Mouse (Mus musculus): ENCODE data around the gene Gan. TPM values are rescaled to one million over a fixed set of nuclear protein-coding genes. Genes with fewer than 3 reads are reported as not detected.
A peak's percentile ranks its signal among the peaks of the same experiment; 100 is the strongest.

Gene Gan
- total RNA-seq, 2 experiments from 2014 or later = 3.3 to 4.7 TPM

GRCm38 (mm10) chr8:117248341-117248740 is 90.4 kb downstream of the Gan start:
- ATAC-seq (replicated peaks; ENCODE audit: poor library complexity) = peak; percentile 63

DNA sequence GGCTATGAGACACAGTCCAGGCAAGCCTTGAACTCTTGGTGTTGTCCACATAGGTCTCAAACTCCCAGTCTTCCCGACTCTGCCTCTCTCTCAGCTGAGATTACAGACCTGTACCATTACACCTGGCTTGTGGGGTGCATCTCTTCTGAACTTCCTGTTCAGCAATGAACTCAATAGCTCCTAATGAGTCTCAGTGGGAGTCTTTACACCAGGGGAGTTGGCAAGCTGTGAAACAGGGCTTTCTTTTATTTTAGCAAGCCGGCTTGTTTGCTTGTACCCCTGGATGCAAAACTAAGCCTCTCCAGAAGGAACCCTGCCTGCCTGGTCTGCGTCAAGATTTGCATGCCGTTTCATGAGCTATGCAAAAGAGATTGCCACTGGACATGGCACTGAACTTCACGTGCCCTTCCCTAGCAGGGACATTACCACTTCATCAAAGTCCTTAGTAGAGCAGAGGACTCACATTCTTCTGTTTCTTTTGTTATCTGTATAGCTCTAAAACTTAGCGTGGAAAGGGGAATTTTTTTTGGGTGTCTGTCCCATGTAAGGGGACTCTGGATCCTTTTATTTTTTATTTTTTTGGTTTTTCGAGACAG is 93.2 kb downstream of the Gan start:
- ATAC-seq (replicated peaks; ENCODE audit: poor library complexity) = no peak

DNA sequence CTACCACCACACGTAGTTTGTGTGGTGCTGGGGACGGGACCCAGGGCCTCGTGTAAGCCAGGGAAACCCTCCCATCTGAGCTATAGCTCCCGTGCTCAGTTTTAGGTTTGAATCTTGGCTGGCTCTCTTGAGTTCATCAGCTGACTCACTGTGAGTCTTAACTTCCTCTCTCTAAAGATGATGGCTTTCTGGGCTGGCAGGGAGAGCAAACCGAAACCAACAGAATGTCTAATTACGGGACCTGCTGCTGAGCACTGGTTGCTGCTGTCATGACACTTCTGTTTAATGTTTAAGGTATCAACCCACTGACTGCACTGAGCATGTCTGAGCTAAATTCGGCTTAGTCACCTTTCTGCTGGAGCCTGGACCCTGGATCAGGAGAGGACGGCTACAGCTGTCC is 94.7 kb downstream of the Gan start:
- ATAC-seq (replicated peaks; ENCODE audit: poor library complexity) = peak; percentile 24

DNA sequence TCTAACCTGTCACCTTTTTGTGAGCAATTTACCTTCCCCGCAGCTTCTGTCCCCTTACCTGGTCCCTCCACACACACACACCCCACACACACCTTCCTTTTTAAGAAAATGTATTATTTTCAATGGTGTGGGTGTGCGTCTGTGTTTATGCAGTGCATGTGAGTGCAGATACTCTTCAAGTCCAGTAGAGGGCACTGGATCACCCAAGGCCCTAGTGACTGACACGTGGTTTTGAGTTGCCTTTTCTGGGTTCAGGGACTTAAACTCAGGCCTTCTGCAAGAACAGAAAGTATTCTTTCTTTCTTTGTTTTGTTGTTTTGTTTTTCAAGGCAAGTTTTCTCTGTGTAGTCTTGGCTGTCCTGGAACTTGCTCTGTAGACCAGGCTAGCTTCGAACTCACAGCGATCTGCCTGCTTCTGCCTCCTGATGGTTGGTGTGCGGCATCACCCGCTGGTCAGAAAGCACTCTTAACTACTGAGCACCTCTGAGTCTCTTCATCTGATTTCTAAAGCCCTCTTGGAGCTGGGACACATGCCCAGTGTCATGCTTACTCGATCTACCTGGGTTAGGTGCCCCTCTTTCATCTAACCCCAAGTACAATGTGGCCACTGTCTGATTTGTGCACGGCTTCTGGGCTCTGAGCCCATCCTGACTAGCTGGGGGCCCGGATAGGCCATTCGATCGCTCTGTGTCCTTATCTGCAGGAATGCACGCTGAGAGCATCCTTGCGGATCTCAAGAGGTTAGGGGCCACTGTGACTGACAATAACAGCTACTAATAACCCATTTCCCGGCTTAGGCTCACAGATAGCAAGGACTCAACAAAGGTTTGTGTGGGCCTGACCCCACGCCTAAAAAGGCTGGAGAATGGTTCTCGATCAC is 95.7 kb downstream of the Gan start:
- peak; percentile 49 for ATAC-seq (replicated peaks; ENCODE audit: poor library complexity)

DNA sequence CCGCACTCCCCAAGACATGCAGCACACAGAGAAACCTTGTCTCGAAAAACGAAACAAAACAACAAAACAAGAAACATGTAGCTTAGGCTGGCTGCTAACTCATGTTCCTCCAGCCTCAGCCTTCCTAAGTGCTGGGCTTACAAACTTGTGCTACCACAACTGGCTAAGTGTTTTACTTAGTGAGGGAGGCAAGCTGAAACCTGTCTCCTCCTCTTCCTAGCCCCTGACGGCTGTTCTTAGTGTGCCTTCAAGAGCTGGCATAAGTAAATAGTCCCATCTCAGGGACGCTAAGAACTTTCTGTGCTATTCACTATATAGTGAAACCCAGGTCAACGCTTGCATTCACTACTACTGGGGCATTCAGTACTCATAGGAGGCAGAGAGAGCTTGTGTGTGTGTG is 96.6 kb downstream of the Gan start:
- no peak for ATAC-seq (replicated peaks; ENCODE audit: poor library complexity)

DNA sequence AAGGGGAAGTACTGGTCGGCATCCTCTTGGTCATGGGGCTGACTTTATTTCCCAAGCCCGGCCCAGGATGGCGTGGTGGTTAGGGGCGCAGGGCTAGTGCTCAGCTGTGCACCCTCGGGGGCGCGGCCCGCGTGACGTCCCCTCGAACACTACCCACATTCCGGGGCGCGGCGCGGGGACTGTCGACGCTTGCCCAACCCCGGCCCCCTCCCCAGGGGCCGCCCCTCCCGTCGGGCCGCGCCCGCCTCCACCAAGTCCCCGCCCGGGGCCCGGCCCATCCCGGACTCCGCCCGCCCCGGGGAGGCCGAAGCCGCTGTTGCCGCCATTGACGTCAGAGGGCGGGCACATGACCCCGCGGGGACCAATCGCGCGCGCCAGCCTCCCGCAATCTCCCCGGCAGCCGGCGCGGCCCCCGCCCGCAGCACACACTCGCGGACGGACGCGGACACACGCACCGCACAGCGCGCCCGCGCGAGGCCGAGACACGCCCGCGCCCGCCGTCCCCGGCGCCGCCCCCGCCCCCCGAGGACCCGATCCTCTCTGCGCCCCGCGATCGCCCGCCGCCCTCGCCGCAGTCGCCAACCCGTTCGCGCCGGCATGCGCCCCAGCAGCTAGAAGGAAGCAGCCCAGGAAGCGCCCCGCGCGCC is 98.5 kb downstream of the Gan start:
- peak; percentile 53 for ATAC-seq (replicated peaks; ENCODE audit: poor library complexity)

GRCm38 (mm10) chr8:117257029-117257820 is 99.3 kb downstream of the Gan start, which contains the start of gene Cmip:
Cmip (plus strand) TSS chr8:117257064.
- no peak for ATAC-seq (replicated peaks; ENCODE audit: poor library complexity)

DNA sequence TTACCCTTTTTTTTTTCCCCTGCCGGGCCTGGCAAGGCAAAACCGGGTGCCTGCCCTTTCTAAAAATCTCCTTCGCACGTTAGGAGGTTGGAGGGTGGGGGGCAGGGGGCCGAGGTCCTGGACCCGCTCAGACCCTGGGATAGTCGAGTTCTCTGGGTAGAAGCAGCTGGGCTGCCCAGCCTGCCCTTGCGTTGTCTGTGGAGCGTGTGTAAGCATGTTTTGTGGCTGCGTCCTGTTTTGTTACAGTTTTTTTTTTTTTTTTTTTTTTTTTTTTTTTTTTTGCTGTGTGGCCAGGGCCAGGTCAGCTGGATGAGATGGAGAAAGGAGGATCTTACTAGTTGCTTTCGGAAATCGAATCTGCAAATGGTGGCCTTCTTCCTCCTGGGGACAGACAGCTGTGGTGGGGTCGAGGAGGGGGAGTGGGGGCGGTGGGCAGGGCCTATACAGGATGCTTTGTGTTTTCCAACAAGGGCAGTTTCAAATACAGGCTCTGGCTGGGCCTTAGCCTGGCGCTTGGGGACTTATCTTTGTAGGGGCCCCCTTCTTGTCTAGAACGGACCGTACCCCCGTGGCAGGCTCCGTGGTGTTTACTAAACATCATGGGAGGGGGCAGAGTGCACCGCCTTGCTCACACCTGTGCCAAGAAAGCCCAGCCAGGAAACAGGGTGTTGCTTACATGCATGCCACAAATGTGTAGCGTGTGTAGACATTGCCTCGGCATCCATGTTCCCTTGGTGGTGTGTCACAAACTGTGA is 100.1 kb downstream of the Gan start:
- peak; percentile 10 for ATAC-seq (replicated peaks; ENCODE audit: poor library complexity)

DNA sequence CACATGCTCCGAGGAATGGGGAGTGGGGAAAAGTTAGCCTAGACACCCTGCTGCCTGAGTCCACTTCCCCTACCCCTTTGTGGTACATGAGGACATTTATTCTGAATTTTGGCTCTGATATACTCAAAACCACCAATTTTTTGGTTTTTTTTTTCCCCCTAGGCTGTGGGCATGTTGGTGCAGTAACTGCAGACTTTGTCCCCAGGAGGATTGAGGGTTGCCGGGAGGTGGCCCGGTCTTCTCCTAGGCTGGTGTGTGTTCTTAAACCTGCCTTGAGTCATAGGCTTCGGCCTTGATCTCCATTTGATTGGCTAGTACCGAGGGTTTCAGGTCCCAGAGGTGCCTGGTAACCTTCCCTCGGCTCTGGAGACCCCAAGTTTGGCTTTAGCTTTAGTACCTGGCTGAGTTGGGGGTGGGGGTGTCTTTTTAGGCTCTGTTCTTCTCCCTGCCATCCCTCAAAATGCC is 100.7 kb downstream of the Gan start:
- ATAC-seq (replicated peaks; ENCODE audit: poor library complexity) = no peak

DNA sequence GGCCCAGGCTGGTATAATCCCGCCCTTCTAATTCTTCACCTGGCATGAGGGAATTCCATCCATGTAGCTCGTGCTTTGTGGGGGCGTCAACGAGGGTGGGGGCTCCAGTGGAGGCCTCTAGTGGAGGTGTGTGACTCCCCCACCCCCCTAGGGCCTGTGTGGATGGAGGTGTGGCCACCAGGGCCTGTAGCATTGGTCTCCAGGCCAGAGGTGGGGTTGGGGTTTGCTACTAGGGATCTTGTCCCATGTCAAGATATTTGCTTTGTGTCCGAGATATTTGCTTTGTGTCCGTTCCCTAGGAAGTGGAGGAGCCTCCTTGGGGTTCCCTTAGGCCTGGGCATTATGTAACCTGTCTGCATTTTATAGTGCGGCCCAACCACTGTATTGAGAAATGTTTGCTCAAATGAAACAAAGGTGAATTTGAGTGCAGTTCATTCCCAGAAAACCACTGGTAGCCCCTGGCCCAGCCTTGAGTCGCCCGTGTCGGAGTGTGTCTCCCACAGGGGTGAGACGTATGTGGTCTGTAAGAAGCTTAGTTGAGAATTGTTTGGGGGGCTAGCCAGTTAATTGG is 101.6 kb downstream of the Gan start:
- no peak for ATAC-seq (replicated peaks; ENCODE audit: poor library complexity)

GRCm38 (mm10) chr8:117260234-117260929 is 102.4 kb downstream of the Gan start:
- no peak for ATAC-seq (replicated peaks; ENCODE audit: poor library complexity)

- no peak for ATAC-seq (replicated peaks; ENCODE audit: poor library complexity)
Observed at GRCm38 (mm10) chr8:117260930-117261475, 103.1 kb downstream of the Gan start.

DNA sequence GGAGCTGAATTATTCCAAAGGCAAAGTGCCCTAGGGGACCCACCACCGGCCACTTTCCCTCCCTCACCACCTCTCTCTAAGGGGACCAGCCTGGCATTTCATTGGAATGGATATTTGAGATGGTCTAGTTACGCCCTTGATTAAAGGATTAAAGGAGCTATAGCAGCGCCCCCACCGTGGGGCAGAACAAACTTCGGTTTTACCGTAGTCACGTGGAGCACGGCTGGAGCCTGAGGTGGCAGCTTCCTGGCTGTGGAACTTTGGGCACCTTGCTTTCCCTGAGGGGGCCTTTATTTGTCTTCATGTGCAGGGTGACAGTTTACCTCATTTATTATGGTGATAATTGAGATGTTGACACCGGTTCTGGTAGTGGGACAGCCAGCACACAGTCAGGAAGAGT is 103.8 kb downstream of the Gan start:
- ATAC-seq (replicated peaks; ENCODE audit: poor library complexity) = no peak

DNA sequence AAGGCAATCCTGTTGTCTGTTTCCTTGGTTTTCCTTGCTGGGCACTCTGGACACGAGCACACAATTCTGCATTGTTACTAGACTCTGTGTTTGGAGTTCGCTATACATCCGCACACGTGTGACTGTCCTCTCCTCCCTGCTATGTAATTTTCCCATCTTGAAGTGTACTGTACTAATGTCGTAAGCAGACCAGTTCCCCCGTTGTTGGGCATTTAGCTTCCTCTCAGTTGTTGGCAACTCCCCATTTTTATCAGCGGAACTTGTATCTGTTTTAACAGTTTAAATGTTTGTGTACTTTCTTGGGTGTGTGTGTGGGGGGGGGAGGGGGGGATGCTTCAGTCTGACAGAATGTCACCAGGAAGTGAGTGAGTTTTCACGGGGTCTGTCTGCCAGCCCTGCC is 104.8 kb downstream of the Gan start:
- ATAC-seq (replicated peaks; ENCODE audit: poor library complexity) = peak; percentile 32

- ATAC-seq (replicated peaks; ENCODE audit: poor library complexity) = peak; percentile 74
Observed at GRCm38 (mm10) chr8:117263442-117263841, 105.5 kb downstream of the Gan start.

DNA sequence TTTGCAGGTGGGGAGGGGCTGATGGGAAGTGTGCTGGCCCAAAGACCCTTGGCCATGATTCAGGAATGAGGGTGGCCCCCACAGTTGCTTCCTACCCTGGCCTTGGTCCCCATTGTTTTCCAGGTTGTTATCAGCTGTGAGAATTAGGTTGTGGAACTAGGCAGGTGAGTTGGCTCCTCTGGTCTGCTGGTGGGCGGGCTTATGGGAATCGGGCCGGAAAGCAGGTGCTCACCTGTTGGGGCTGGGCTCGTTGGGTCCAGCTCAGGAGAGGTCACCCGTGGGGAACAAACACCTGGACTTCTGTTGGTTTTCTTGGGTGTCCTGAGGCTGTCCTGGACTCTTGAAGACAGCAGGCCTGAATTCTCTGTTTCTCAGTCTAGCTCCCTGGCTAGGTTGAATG is 107.1 kb downstream of the Gan start:
- ATAC-seq (replicated peaks; ENCODE audit: poor library complexity) = no peak

Measured in megakaryocyte progenitor cell, adult 5-6 weeks (primary cell).